Mouse (Mus musculus): ENCODE data around the gene Igfbp7.

Igfbp7 gene

GRCm38 (mm10) chr5:77354361-77354787, 53.5 kb downstream of the Igfbp7 start:
- in situ Hi-C loops (cut with MseI, MboI), result loop anchor here in 1 of 2 experiments (10.0 kb wide), 1 partner anchor 50 kb away; the partner anchor contains the start of gene Igfbp7

GRCm38 (mm10) chr5:77351691-77352090, 56.1 kb downstream of the Igfbp7 start:
- in situ Hi-C loops (cut with MseI, MboI), result loop anchor here in 1 of 2 experiments (10.0 kb wide), 1 partner anchor 53 kb away; the partner anchor contains the start of gene Igfbp7

GRCm38 (mm10) chr5:77349971-77350658, 57.7 kb downstream of the Igfbp7 start:
- in situ Hi-C loops (cut with MseI, MboI), result loop anchor here in 1 of 2 experiments (10.0 kb wide), 1 partner anchor 55 kb away; the partner anchor contains the start of gene Igfbp7

GRCm38 (mm10) chr5:77348901-77349300, 58.9 kb downstream of the Igfbp7 start:
- in situ Hi-C loops (cut with MseI, MboI), result no loop called here

GRCm38 (mm10) chr5:77340033-77340432, 67.8 kb downstream of the Igfbp7 start:
- in situ Hi-C loops (cut with MseI, MboI), result no loop called here

GRCm38 (mm10) chr5:77330154-77330553, 77.7 kb downstream of the Igfbp7 start:
- in situ Hi-C loops (cut with MseI, MboI), result no loop called here

GRCm38 (mm10) chr5:77324936-77325335, 82.9 kb downstream of the Igfbp7 start:
- in situ Hi-C loops (cut with MseI, MboI), result no loop called here

GRCm38 (mm10) chr5:77314986-77315385, 92.9 kb downstream of the Igfbp7 start:
- in situ Hi-C loops (cut with MseI, MboI), result no loop called here

- in situ Hi-C loops (cut with MseI, MboI), result no loop called here
Measured at GRCm38 (mm10) chr5:77314206-77314605, 93.6 kb downstream of the Igfbp7 start.

GRCm38 (mm10) chr5:77309924-77310772, 97.7 kb downstream of the Igfbp7 start, which contains the start of the genes Noa1 and Polr2b:
Gene Noa1 (minus strand): TSS chr5:77310084.
Gene Polr2b (plus strand): TSS chr5:77310147.
- in situ Hi-C loops (cut with MseI, MboI), result no loop called here

GRCm38 (mm10) chr5:77309051-77309906, 98.6 kb downstream of the Igfbp7 start:
- in situ Hi-C loops (cut with MseI, MboI), result no loop called here

- in situ Hi-C loops (cut with MseI, MboI), result no loop called here
Measured at GRCm38 (mm10) chr5:77307821-77308553, 99.9 kb downstream of the Igfbp7 start.

GRCm38 (mm10) chr5:77301296-77301903, 106.4 kb downstream of the Igfbp7 start:
- in situ Hi-C loops (cut with MseI, MboI), result no loop called here

- in situ Hi-C loops (cut with MseI, MboI), result no loop called here
Measured at GRCm38 (mm10) chr5:77299486-77299885, 108.4 kb downstream of the Igfbp7 start.
